Mouse (Mus musculus): ENCODE results near the gene Tmem88b.
A peak's percentile ranks its signal among the peaks of the same experiment; 100 is the strongest.
"Not testable (repeated sequence)": the region's sequence is repeated elsewhere in the genome, so short reads cannot be mapped to it uniquely, and the experiment has no call there.

Tmem88b gene

GRCm38 (mm10) chr4:155759862-155760612 lies 25.6 kb downstream of the Tmem88b start:
- peak; percentile 60 for DNase-seq

GRCm38 (mm10) chr4:155757011-155757410 lies 28.7 kb downstream of the Tmem88b start:
- no peak for DNase-seq

- DNase-seq: no peak
Observed at GRCm38 (mm10) chr4:155746575-155747490, 38.8 kb downstream of the Tmem88b start.

DNA sequence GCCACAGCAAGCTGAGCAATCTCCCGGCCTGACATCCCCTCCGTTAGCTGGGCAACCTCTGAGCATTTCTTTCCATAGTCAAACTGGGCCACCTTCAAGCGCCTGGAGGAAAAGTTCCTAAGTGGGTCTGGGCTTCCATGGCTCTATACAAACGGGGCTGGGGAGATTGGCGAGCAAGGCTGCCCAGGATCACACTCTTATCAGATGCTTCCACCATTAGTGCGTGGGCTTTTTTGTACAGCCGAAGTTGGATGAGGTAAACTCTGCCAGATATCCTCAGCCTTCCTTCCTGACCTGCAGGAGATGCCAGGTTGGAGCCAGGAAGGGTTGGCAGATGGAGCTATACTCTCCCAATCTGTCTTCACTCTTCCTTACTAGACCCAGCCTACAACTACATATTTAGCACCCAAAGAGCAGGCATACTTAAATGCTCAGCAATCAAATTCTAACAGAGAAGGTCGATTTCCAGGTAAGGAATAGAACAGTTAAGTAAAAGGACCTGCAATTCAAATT lies 39.6 kb downstream of the Tmem88b start:
- no peak for DNase-seq

- no peak for DNase-seq
Observed at GRCm38 (mm10) chr4:155745136-155745535, 40.5 kb downstream of the Tmem88b start.

GRCm38 (mm10) chr4:155744474-155744873 lies 41.2 kb downstream of the Tmem88b start:
- DNase-seq: no peak

DNA sequence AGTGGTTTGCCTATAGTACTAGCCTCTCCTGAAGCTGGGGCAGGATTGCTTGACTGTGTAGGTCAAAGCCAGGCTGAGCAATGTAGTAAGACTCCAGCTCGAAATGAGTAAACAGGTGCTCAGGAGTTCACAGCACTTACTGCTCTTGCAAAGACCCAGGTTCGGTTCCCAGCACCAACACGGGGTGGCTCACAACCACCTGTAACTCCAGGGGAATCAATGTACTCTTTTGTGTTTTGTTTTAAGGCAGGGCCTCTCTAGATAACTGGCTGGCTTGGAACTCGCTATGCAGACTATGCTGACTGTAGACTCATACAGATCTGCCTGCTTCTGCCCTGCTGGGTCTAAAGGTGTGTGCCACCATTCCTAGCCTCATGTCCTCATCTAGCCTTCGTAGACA lies 43.0 kb downstream of the Tmem88b start:
- no peak for DNase-seq

DNA sequence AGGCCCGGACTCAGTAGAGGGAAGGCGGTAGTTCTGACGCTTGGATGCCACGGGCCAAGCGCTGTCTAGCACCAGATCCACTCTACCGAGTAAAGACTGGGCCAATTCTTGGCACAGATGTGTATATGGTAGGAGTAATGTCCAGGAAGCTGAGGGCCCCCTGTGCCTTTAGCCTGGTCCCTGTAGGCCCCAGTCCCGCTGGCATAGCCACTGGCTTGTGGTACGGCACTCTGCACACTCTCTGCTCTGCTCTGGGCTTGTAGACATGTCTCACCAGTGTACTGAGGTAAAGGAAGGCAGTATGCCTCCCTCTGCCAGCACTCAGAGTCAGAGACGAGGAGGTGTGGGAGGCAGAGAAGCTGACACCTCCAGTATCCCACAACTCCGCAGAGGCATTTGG lies 45.0 kb downstream of the Tmem88b start:
- DNase-seq: not testable (repeated sequence)

- DNase-seq: no peak
Observed at GRCm38 (mm10) chr4:155739741-155740636, 45.7 kb downstream of the Tmem88b start.

DNA sequence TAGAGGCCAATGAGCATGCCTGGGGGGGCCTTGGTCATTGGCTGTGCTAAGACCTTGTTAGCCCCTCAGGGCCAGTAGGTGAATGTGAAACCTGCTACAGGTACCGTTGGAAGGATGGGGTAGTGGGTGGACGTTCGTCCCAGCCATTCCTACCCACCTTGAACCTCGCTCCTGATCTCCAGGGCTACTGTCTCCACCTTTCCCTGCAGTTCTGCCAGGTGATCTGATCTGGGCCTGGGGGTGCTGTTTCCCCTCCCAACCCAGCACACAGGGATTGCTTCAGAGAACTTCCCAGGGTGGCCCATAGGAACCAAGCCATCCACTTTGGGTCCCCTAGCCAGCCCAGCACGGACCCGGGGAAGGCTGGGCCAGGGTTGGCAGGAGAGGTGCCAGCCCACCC lies 46.5 kb downstream of the Tmem88b start:
- DNase-seq: no peak

- no peak for DNase-seq
Observed at GRCm38 (mm10) chr4:155738262-155738661, 47.4 kb downstream of the Tmem88b start.

- DNase-seq: no peak
Observed at GRCm38 (mm10) chr4:155736421-155736820, 49.3 kb downstream of the Tmem88b start.

DNA sequence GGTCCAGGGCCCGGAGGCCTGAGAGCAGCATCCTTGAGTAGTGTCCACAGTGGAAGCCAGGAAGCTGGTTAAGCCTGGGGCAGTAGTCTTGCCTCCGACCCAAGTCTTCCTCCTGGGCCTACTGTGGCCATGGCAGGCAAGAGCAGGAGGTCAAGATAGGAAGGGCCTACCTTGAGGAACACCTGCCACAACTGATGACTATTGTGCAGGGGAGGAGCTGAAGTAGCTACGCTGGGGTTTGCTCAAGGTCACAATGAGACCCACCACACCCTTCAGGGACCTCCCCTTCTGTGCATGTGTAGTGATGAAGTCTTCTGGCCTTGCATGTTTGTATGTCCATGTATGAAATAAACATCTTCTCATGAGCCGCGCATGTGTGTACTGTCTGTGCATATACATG lies 49.9 kb downstream of the Tmem88b start:
- DNase-seq: no peak

GRCm38 (mm10) chr4:155734951-155735702 lies 50.5 kb downstream of the Tmem88b start:
- peak; percentile 74 for DNase-seq

GRCm38 (mm10) chr4:155734350-155734941 lies 51.2 kb downstream of the Tmem88b start, which contains the start of gene Tmem240:
Gene Tmem240 (plus strand): TSS chr4:155734800.
- DNase-seq: peak; percentile 95

DNA sequence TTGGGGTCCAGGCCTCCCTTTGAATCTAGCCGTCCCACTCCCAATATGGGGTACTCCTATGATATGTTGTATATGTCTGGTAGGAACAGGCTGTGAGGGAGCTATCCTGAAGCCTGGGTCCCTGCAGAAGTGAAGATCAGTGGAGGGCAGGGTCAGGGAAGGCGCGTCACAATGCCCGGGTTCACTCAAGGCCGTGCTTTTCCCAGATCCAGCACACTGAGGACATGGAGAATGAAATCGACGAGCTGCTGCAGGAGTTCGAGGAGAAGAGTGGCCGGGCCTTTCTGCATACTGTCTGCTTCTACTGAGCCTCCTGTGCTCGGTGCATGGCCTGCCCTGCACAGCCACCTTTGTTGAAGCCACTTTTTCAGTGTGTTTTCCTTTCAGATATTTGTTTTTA lies 52.4 kb downstream of the Tmem88b start:
- no peak for DNase-seq

All from embryo, embryonic 11 days (tissue).